Mouse (Mus musculus) intestine, embryonic 15.5 days (tissue): ENCODE measurements at regions not wholly inside any gene's neighbourhood (a gene's known extent, or its start where the extent isn't known, plus 50 kb on each side); places are given as distances from the start of the nearest gene placed in this dataset.
A peak's percentile ranks its signal among the peaks of the same experiment; 100 is the strongest.

Experiments used
- ATAC-seq: fragments of 200-750 bp; cut with Nextera tagmentation; 2 replicates; pipeline ENCODE4 v1.8.0; 2017; ENCODE audit warnings: moderate TSS enrichment, moderate library complexity
- H3K27ac ChIP-seq: fragments of 300-500 bp; sonication (generic); 2 replicates; pipeline ENCODE4 v1.5.1; 2015; ENCODE audit warnings: mild to moderate bottlenecking, inconsistent platforms
- H3K27me3 ChIP-seq: fragments of 300-500 bp; sonication (generic); replicated peaks from 2 replicates; pipeline ENCODE4 v1.6.1; 2015; ENCODE audit warnings: inconsistent platforms
- H3K36me3 ChIP-seq: fragments of 300-500 bp; sonication (generic); 2 replicates; pipeline ENCODE4 v1.6.1; 2015; ENCODE audit warnings: inconsistent platforms
- H3K4me1 ChIP-seq: fragments of 300-500 bp; sonication (generic); replicated peaks from 2 replicates; pipeline ENCODE4 v1.6.1; 2015; ENCODE audit warnings: inconsistent platforms
- H3K4me2 ChIP-seq: fragments of 300-500 bp; sonication (generic); replicated peaks from 2 replicates; pipeline ENCODE4 v1.6.1; 2015; ENCODE audit warnings: mild to moderate bottlenecking, inconsistent platforms
- H3K4me3 ChIP-seq: fragments of 300-500 bp; sonication (generic); replicated peaks from 2 replicates; pipeline ENCODE4 v1.5.1; 2015; ENCODE audit warnings: inconsistent platforms
- H3K9ac ChIP-seq: fragments of 300-500 bp; sonication (generic); 2 replicates; pipeline ENCODE4 v1.6.1; 2015; ENCODE audit warnings: inconsistent platforms
- H3K9me3 ChIP-seq: fragments of 300-500 bp; sonication (generic); 2 replicates; pipeline ENCODE4 v1.6.1; 2016; ENCODE audit warnings: inconsistent platforms
- WGBS: fragments of 180-500 bp; shearing (Covaris S2); methylation state at CpG from one replicate; pipeline ENCODE4 v1.1.7; 2015; 5-methylcytosine and 5-hydroxymethylcytosine counted together

DNA sequence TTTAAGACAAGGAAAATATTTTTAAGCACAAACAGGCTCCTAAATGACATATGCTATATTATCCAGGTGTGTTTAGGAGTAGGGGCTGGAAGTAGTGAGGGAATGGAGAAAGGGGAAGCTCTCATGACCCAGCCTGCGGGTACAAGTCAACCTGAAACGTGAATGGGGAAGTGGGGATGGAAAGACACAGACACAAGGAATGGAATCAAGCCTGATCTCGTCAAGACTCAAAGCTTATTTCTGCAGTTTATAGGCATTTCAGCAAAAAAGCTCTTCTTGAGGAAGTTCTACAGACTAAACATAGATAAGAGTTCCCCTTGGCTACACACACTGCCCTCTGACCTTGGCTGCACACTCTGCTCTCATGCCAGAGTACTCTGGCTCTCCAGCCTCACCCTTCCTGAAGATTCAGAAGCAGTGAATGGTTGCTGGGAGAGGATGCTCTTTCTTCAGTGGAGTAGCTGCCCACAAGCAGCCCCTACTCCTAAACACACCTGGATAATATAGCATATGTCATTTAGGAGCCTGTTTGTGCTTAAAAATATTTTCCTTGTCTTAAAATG is 106.4 kb upstream of the Rrp15 start:
- H3K27ac ChIP-seq: no peak overlapping the region

DNA sequence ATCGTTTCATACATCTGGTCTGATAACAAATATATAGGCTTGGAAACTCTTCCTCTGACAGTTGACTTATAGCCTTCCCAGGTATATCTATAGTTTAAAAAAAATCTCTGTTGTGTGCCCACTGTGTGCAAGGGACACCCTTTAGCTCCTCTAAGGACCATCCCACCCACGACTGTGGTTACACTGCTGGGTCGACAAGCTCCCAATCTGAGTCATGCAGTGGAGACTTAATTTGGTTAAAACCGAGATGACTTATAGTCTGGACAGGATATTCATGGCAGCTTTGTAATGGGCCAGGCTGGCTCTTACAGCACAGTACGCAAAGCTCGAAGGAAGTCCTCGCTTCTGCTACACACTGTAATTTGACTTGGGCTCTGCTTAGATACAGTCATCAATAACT is 96.1 kb upstream of the Rrp15 start:
- no peak overlapping the region for H3K9ac ChIP-seq
- no peaks in the 10 kb centered on the region for H3K36me3 ChIP-seq
- no peak overlapping the region for H3K4me3 ChIP-seq
- H3K9me3 ChIP-seq: no peaks in the 10 kb centered on the region
- H3K4me2 ChIP-seq: no peak overlapping the region
- 80% methylated on average over 7 of the region's 7 CpGs for WGBS
- H3K4me1 ChIP-seq: no peaks in the 10 kb centered on the region
- no peaks in the 10 kb centered on the region for H3K27me3 ChIP-seq
- ATAC-seq: no peak
- no peak overlapping the region for H3K27ac ChIP-seq

More for the DNA sequence above, 106.4 kb upstream of the Rrp15 start:
- Histone ChIP-seq H3K27me3 (no peaks in the 10 kb centered on the region), H3K36me3 (no peaks in the 10 kb centered on the region), H3K9me3 (no peaks in the 10 kb centered on the region), H3K4me1 (no peaks in the 10 kb centered on the region), H3K4me2 (no peak overlapping the region), H3K4me3 (no peak overlapping the region), H3K9ac (no peak overlapping the region)
- WGBS: 43% methylated on average over 3 of the region's 3 CpGs
- no peak for ATAC-seq

DNA sequence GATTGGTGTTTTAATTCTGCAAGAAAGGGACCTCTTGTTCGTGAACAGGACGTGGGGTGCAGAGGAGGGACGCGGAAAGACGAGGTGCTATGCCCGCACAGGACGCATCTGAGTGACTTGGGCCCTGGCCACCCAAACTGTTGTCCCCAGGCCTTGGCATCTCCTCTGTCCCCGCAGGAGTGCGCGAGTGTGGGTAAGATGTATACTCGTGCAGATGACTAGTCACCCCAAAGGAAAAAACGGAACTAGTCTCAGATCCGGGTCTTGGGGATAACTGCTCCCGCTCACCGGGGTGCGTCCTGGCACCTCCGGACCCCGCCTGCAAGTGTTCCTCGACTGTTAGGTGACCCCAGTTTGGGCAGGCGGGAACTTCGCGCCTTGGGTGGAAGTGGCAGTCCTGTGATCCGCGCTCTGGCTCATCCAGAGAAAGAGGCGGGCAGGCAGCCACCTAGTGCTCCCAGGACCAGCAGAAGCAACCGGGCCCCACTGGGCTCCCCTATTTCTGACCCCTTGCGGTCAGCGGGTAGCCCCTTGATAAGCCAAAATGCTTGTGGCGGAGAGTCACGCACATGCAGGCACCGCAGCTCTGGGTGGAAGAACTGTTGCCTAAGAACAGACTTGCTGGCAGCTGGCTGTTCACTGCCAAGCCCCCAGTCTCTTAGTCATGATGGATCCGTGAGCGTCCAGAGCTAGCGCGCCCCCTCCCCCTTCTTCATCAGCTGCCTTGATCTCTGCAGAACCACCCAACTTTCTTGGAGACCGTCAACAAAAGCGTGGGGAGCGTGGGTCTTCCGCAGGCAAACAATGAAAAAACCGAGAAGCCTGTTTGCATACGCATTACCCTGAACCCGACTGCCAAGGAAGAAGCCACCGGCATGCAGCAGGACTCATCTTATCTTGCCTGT is 85.0 kb upstream of the Rrp15 start:
- Histone ChIP-seq H3K4me3 (peak overlapping the region; percentile 36), H3K27me3 (peaks cover 13% of the 10 kb centered on the region), H3K36me3 (no peaks in the 10 kb centered on the region), H3K9me3 (no peaks in the 10 kb centered on the region), H3K4me2 (peak overlapping the region; percentile 89), H3K27ac (no peak overlapping the region), H3K4me1 (peaks cover 13% of the 10 kb centered on the region), H3K9ac (peak overlapping the region; percentile 41)
- WGBS: 1% methylated on average over 43 of the region's 43 CpGs
- ATAC-seq: peak; percentile 45

DNA sequence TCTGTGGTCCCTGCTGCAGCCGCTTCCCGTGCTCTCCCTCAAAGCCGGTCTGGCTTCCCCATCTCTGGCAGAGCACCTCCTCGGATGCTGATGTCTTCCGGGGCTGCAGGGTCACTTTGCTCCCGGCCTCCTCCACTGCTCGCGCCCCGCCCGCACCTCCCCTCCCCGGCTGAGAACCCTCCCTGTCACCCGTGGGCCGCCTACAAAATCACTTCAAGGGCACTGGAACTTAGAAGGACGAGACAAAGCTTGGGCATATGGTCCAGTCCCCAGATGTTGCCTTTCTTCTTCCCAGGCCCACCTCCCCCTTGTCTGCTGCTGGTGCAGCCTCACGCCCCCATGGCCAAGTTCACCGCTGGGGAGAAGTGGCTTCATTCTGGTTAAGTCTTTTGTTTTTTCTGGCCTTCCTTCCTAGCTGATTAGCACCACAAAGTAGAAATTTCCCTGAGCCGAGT is 84.3 kb upstream of the Rrp15 start:
- 2% methylated on average over 17 of the region's 17 CpGs for WGBS
- H3K27ac ChIP-seq: no peak overlapping the region
- H3K27me3 ChIP-seq: peaks cover 13% of the 10 kb centered on the region
- no peaks in the 10 kb centered on the region for H3K9me3 ChIP-seq
- no peaks in the 10 kb centered on the region for H3K36me3 ChIP-seq
- H3K9ac ChIP-seq: no peak overlapping the region
- peak overlapping the region; percentile 89 for H3K4me2 ChIP-seq
- peaks cover 13% of the 10 kb centered on the region for H3K4me1 ChIP-seq
- ATAC-seq: no peak
- peak overlapping the region; percentile 36 for H3K4me3 ChIP-seq

DNA sequence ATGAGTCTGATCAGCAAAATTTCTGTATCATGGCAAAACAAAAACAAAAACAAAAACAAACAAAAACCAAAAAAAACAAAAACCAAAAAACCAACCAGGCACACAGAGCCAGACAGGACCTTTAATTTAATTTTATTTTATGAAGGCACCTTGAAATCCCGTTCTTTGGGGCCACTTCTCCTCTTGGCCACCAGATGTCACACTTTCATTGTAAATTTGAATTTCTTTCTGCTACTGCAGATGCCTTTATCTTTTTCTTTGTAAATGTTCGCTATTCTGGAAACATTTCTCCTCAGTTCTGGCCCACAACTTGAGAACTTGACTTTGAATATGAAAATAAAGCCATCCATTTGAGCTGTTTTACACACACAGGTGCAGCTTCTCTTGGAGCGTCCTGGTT is 78.6 kb upstream of the Rrp15 start:
- H3K9me3 ChIP-seq: no peaks in the 10 kb centered on the region
- no peaks in the 10 kb centered on the region for H3K27me3 ChIP-seq
- ATAC-seq: no peak
- no peaks in the 10 kb centered on the region for H3K4me1 ChIP-seq
- no peak overlapping the region for H3K27ac ChIP-seq
- H3K9ac ChIP-seq: no peak overlapping the region
- no peak overlapping the region for H3K4me3 ChIP-seq
- WGBS: 25% methylated on average over 3 of the region's 3 CpGs
- no peaks in the 10 kb centered on the region for H3K36me3 ChIP-seq
- no peak overlapping the region for H3K4me2 ChIP-seq

DNA sequence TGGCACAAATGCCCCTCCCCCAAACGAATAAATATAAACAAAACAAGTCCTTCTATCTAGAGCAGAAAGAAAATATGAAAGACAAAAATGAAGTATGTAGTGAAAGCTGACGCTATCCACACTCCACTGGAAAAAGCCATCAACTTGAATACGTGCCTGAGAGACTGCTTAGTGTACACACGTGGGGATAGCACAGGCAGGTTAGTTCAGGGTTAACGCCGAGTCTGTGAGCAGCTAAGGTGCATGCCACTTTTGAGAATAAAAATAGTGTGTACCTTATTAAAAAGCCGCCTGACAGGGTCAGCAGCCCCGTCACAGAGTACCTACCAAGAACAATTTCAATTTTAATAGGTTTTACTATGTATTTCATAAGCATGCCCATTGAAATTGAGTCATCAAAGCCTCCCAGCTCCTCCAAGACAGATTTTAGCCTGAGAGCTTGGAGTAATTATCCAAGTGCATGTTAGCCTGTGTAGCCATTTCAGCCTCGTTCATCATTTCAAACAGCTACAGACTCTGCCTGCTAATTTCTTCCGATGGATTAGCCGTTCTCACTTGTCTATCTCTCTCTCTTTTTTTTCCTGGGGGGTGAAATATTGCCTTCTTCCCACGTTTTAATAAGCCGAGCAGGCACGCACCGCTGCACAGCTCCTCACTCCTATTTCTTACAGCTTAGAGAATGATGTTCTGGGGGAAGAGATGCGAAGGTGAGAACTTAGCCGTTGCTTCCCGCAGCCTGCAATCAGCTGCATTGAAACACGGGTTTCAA is 59.2 kb upstream of the Rrp15 start:
- 63% methylated on average over 19 of the region's 19 CpGs for WGBS
- no peaks in the 10 kb centered on the region for H3K9me3 ChIP-seq
- no peak overlapping the region for H3K27ac ChIP-seq
- no peaks in the 10 kb centered on the region for H3K27me3 ChIP-seq
- no peak for ATAC-seq
- H3K36me3 ChIP-seq: no peaks in the 10 kb centered on the region
- no peak overlapping the region for H3K4me2 ChIP-seq
- no peaks in the 10 kb centered on the region for H3K4me1 ChIP-seq
- no peak overlapping the region for H3K9ac ChIP-seq
- no peak overlapping the region for H3K4me3 ChIP-seq

DNA sequence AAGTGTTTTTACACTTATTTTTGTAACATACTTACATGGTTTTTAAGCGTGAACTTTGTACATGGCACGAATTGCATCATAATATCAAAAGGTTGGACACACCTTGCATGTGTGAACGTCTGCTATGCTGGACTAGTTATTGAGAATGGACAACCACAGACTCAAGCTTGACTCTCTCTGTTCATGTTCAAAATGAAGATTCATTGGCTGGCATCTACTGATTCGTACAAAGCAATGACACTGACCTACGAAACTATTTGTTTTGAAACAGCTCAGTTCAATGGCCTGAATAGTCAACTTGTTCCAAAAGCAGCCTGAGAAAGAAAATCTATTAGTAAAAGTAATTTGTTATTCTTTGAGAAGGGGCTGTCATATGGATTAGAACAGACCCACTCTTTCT is 55.3 kb upstream of the Rrp15 start:
- H3K36me3 ChIP-seq: no peaks in the 10 kb centered on the region
- no peaks in the 10 kb centered on the region for H3K4me1 ChIP-seq
- H3K4me2 ChIP-seq: no peak overlapping the region
- ATAC-seq: no peak
- no peak overlapping the region for H3K9ac ChIP-seq
- H3K27ac ChIP-seq: no peak overlapping the region
- no peak overlapping the region for H3K4me3 ChIP-seq
- no peaks in the 10 kb centered on the region for H3K27me3 ChIP-seq
- WGBS: 82% methylated on average over 5 of the region's 5 CpGs
- no peaks in the 10 kb centered on the region for H3K9me3 ChIP-seq
